ENCODE assay signal across 9 mouse cellular contexts in the genomic region with DNA sequence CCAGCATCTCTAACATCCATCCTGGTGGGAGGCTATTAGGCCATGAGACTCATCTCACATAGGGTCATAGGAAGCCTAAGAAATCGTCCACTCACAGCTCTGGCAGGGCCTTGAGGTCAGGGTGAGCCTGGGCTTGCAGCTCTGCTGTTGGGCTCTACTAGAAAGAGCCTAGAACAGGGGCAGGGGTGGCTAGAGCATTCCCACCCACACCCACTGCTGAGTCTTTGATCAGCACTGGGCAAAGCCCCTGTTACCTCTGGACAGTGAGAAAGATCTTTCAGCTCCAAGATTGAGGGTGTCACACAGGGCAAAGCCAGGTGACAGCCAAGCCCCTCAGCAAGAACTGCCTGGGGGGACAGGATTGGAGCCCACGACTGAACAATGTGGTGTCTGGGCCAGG. TPM values are rescaled to one million over a fixed set of nuclear protein-coding genes. Genes with fewer than 3 reads are reported as not detected.
DNase-seq lines count a peak whose midpoint lies in the region; ATAC-seq and TF ChIP-seq lines count a peak whose summit lies in the region.
"Had no signal": no experiment of that assay in that cellular context is flagged by ENCODE, and none has a peak within 500 bp of the region (broad histone marks: within the 10 kb centered on the region; RNA-seq: fewer than 3 reads in every experiment).

No protein-coding gene starts in this region.

- no peak for DNase-seq in liver, adult 2 months (ENCODE audit: extremely low read depth, low read depth, low spot score)
- DNase-seq in liver, embryonic 11.5 days (ENCODE audit: low spot score), result no peak
- no peak for DNase-seq in left cerebral cortex, postnatal 14 days (ENCODE audit: low spot score in 2 of 2)
- no peak for DNase-seq in frontal cortex, adult 2 months (ENCODE audit: extremely low spot score in 1 of 2, low spot score in 1 of 2)

- no peak overlapping the region for H3K4me3 ChIP-seq in liver, adult 2 months (ENCODE audit: insufficient read depth, low read depth, low read length)
- H3K4me3 ChIP-seq in liver, embryonic 11.5 days (ENCODE audit: low read depth, low read length), result no peak overlapping the region
- H3K4me3 ChIP-seq in forebrain, embryonic 13.5 days, result no peak overlapping the region
- H3K4me3 ChIP-seq in intestine, embryonic 15.5 days (replicated peaks), result no peak overlapping the region
- no peak overlapping the region for H3K4me3 ChIP-seq in neural tube, embryonic 14.5 days (ENCODE audit: low read depth, low read length)
- H3K4me3 ChIP-seq: liver, embryonic 15.5 days had no signal

- WGBS in liver, adult 2 months, result 75% methylated on average over 2 of the region's 2 CpGs
- WGBS in liver, embryonic 11.5 days, result 59% methylated on average over 2 of the region's 2 CpGs
- 58% methylated on average over 2 of the region's 2 CpGs for WGBS in forebrain, embryonic 13.5 days
- 56% methylated on average over 2 of the region's 2 CpGs for WGBS in intestine, embryonic 15.5 days
- WGBS in neural tube, embryonic 14.5 days, result 40% methylated on average over 2 of the region's 2 CpGs

- no peak overlapping the region for H3K4me2 ChIP-seq in liver, embryonic 11.5 days
- no peak overlapping the region; the same call in 1 of the 2 replicates for H3K4me2 ChIP-seq in forebrain, embryonic 13.5 days
- no peak overlapping the region for H3K4me2 ChIP-seq in intestine, embryonic 15.5 days (replicated peaks)
- no peak overlapping the region for H3K4me2 ChIP-seq in neural tube, embryonic 14.5 days (ENCODE audit: low read depth, low read length)
- H3K4me2 ChIP-seq: liver, embryonic 15.5 days had no signal

- 0 out of 2 replicates have a peak overlapping the region, but pooled peaks have one; percentile 10 for H3K27ac ChIP-seq in liver, adult 2 months (replicated peaks; ENCODE audit: insufficient read depth, low read depth, low read length)
- no peak overlapping the region; the same call in 1 of the 2 replicates for H3K27ac ChIP-seq in liver, embryonic 11.5 days (ENCODE audit: low read depth, low read length)
- peak overlapping the region; percentile 87 for H3K27ac ChIP-seq in forebrain, embryonic 13.5 days
- H3K27ac ChIP-seq in intestine, embryonic 15.5 days, result peak overlapping the region; percentile 90
- peak overlapping the region; percentile 67 for H3K27ac ChIP-seq in neural tube, embryonic 14.5 days (ENCODE audit: low read depth, low read length)

- no peaks in the 10 kb centered on the region for H3K36me3 ChIP-seq in liver, adult 2 months (ENCODE audit: control insufficient read depth, insufficient read depth, low read length)
- no peaks in the 10 kb centered on the region for H3K36me3 ChIP-seq in liver, embryonic 11.5 days (ENCODE audit: control insufficient read depth, insufficient read depth, low read length)
- no peaks in the 10 kb centered on the region for H3K36me3 ChIP-seq in forebrain, embryonic 13.5 days (ENCODE audit: poor library complexity, severe bottlenecking)
- no peaks in the 10 kb centered on the region for H3K36me3 ChIP-seq in intestine, embryonic 15.5 days
- no peaks in the 10 kb centered on the region for H3K36me3 ChIP-seq in neural tube, embryonic 14.5 days (ENCODE audit: control insufficient read depth, insufficient read depth, low read length)
- H3K36me3 ChIP-seq: liver, embryonic 15.5 days had no signal

- no peak for TF ChIP-seq CTCF in liver, adult 2 months (IDR thresholded peaks at IDR 0.05; ENCODE audit: low read depth, low read length)

- H3K27me3 ChIP-seq in liver, adult 2 months (ENCODE audit: control insufficient read depth, insufficient read depth, low read length), result no peaks in the 10 kb centered on the region
- H3K27me3 ChIP-seq in liver, embryonic 11.5 days (replicated peaks; ENCODE audit: control insufficient read depth, insufficient read depth, low read length), result no peaks in the 10 kb centered on the region
- H3K27me3 ChIP-seq in forebrain, embryonic 13.5 days, result peaks cover under 1% of the 10 kb centered on the region; the same call in 1 of the 2 replicates
- no peaks in the 10 kb centered on the region for H3K27me3 ChIP-seq in intestine, embryonic 15.5 days (replicated peaks)
- no peaks in the 10 kb centered on the region for H3K27me3 ChIP-seq in neural tube, embryonic 14.5 days (ENCODE audit: control insufficient read depth, insufficient read depth, low read length)
- H3K27me3 ChIP-seq: liver, embryonic 15.5 days had no signal

- TF ChIP-seq POLR2A in liver, adult 2 months (IDR thresholded peaks at IDR 0.05; ENCODE audit: extremely low read depth, insufficient read depth, low read length), result no peak

- intact Hi-C loops in left cerebral cortex, postnatal 14 days (cut with DNase I), result no loop called here

- H3K79me2 ChIP-seq in liver, adult 2 months (ENCODE audit: control insufficient read depth, insufficient read depth, low read length), result no peaks in the 10 kb centered on the region

- no peaks in the 10 kb centered on the region for H3K9me3 ChIP-seq in liver, embryonic 11.5 days (ENCODE audit: control insufficient read depth, low read length)
- no peaks in the 10 kb centered on the region for H3K9me3 ChIP-seq in forebrain, embryonic 13.5 days (replicated peaks)
- no peaks in the 10 kb centered on the region for H3K9me3 ChIP-seq in intestine, embryonic 15.5 days
- H3K9me3 ChIP-seq in neural tube, embryonic 14.5 days (ENCODE audit: control insufficient read depth, low read length), result no peaks in the 10 kb centered on the region
- H3K9me3 ChIP-seq: liver, embryonic 15.5 days had no signal

- H3K9ac ChIP-seq in liver, adult 2 months (ENCODE audit: low read depth, low read length), result no peak overlapping the region
- H3K9ac ChIP-seq in liver, embryonic 11.5 days (ENCODE audit: low read depth, low read length), result no peak overlapping the region
- H3K9ac ChIP-seq in forebrain, embryonic 13.5 days, result peak overlapping the region; percentile 40
- H3K9ac ChIP-seq in intestine, embryonic 15.5 days, result no peak overlapping the region
- peak overlapping the region; percentile 26; the same call in 1 of the 2 replicates for H3K9ac ChIP-seq in neural tube, embryonic 14.5 days (replicated peaks; ENCODE audit: low read depth, low read length)
- H3K9ac ChIP-seq: liver, embryonic 15.5 days had no signal

- peaks cover 9% of the 10 kb centered on the region for H3K4me1 ChIP-seq in liver, adult 2 months (ENCODE audit: control insufficient read depth, insufficient read depth, low read length)
- no peaks in the 10 kb centered on the region; the same call in 1 of the 2 replicates for H3K4me1 ChIP-seq in liver, embryonic 11.5 days (replicated peaks; ENCODE audit: control insufficient read depth, insufficient read depth, low read length)
- H3K4me1 ChIP-seq in forebrain, embryonic 13.5 days, result peaks cover 26% of the 10 kb centered on the region
- H3K4me1 ChIP-seq in intestine, embryonic 15.5 days (replicated peaks), result peaks cover 36% of the 10 kb centered on the region
- peaks cover 13% of the 10 kb centered on the region for H3K4me1 ChIP-seq in neural tube, embryonic 14.5 days (ENCODE audit: control insufficient read depth, insufficient read depth, low read length)

- ATAC-seq in liver, embryonic 11.5 days (replicated peaks; ENCODE audit: low FRiP score), result no peak
- no peak for ATAC-seq in forebrain, embryonic 13.5 days
- no peak for ATAC-seq in intestine, embryonic 15.5 days
- no peak for ATAC-seq in neural tube, embryonic 14.5 days (ENCODE audit: low read depth)
- no peak for ATAC-seq in erythroblast, adult 5-6 weeks (replicated peaks; ENCODE audit: low FRiP score, poor library complexity, severe bottlenecking)

RNA-seq across cellular contexts. Expression of gene Morn1, which starts 57.0 kb away (rescaled TPM):
- total RNA-seq in liver, adult 2 months (2014; rRNA removed), result 2.5 and 4.2 TPM in 2 replicates
- 3.0 and 3.6 TPM in 2 replicates for polyA plus RNA-seq in liver, adult 2 months (2012; rRNA removed)
- polyA plus RNA-seq in liver, embryonic 11.5 days (2014; fragmentation: Nextera tagmentation; extraction: Ambion mirVana), result 3.4 and 3.5 TPM in 2 replicates
- 7.4 and 9.4 TPM in 2 replicates for polyA plus RNA-seq in forebrain, embryonic 13.5 days (2015; fragmentation: Nextera tagmentation; extraction: Ambion mirVana)
- 3.0 and 3.9 TPM in 2 replicates for polyA plus RNA-seq in intestine, embryonic 15.5 days (2015; fragmentation: Nextera tagmentation; extraction: Ambion mirVana)
- polyA plus RNA-seq in neural tube, embryonic 14.5 days (2014; fragmentation: Nextera tagmentation; extraction: Ambion mirVana), result 6.3 and 6.8 TPM in 2 replicates
- total RNA-seq in left cerebral cortex, postnatal 14 days (2021), result 10 to 100 TPM; 12.1 to 12.9 TPM
- 2.9 TPM in 1 of 2 replicates, not detected in the other for total RNA-seq in erythroblast, adult 5-6 weeks (2015; ENCODE audit: low replicate concordance)
- 0.28 TPM in 1 of 2 replicates, not detected in the other for total RNA-seq in erythroblast, adult 5-6 weeks (2017; ENCODE audit: low replicate concordance)
- polyA plus RNA-seq in frontal cortex, adult 2 months (2012; rRNA removed), result 18.6 and 22.0 TPM in 2 replicates

RNA-seq across cellular contexts. Expression of gene Rer1, which starts 57.2 kb away (rescaled TPM):
- 128 and 135 TPM in 2 replicates for total RNA-seq in liver, adult 2 months (2014; rRNA removed)
- 84.3 and 92.1 TPM in 2 replicates for polyA plus RNA-seq in liver, adult 2 months (2012; rRNA removed)
- polyA plus RNA-seq in liver, embryonic 11.5 days (2014; fragmentation: Nextera tagmentation; extraction: Ambion mirVana), result 163 and 168 TPM in 2 replicates
- 125 and 130 TPM in 2 replicates for polyA plus RNA-seq in forebrain, embryonic 13.5 days (2015; fragmentation: Nextera tagmentation; extraction: Ambion mirVana)
- 194 and 205 TPM in 2 replicates for polyA plus RNA-seq in intestine, embryonic 15.5 days (2015; fragmentation: Nextera tagmentation; extraction: Ambion mirVana)
- polyA plus RNA-seq in neural tube, embryonic 14.5 days (2014; fragmentation: Nextera tagmentation; extraction: Ambion mirVana), result 132 and 137 TPM in 2 replicates
- total RNA-seq in left cerebral cortex, postnatal 14 days (2021), result 10 to 100 TPM; 65.5 to 67.8 TPM
- total RNA-seq in erythroblast, adult 5-6 weeks (2015; ENCODE audit: low replicate concordance), result 27.1 and 49.3 TPM in 2 replicates
- total RNA-seq in erythroblast, adult 5-6 weeks (2017; ENCODE audit: low replicate concordance), result 34.8 and 36.0 TPM in 2 replicates
- polyA plus RNA-seq in frontal cortex, adult 2 months (2012; rRNA removed), result 83.4 and 84.4 TPM in 2 replicates

Comparison
In these comparisons a context has a peak if more than half of its experiments do, and no peak if none do; other contexts are left out.
1. H3K9ac ChIP-seq: peak in forebrain, embryonic 13.5 days (single experiment) and neural tube, embryonic 14.5 days (single experiment); none in liver, adult 2 months (single experiment), liver, embryonic 11.5 days (single experiment) and intestine, embryonic 15.5 days (single experiment).